Mouse (Mus musculus): ENCODE data around the gene Trim44. TPM values are rescaled to one million over a fixed set of nuclear protein-coding genes. Genes with fewer than 3 reads are reported as not detected.

Gene Trim44
- total RNA-seq, 2 experiments from 2014 or later, result 177 to 178 TPM

- intact Hi-C loops (cut with DNase I), result no loop called here
- DNase-seq (ENCODE audit: extremely low spot score in 1 of 2, low spot score in 2 of 2), result no peak
Measured at GRCm38 (mm10) chr2:102377370-102377769, 30.3 kb downstream of the Trim44 start.

- intact Hi-C loops (cut with DNase I), result no loop called here
- no peak for DNase-seq (ENCODE audit: extremely low spot score in 1 of 2, low spot score in 2 of 2)
Measured at GRCm38 (mm10) chr2:102373406-102374105, 34.1 kb downstream of the Trim44 start.

- intact Hi-C loops (cut with DNase I), result no loop called here
- no peak for DNase-seq (ENCODE audit: extremely low spot score in 1 of 2, low spot score in 2 of 2)
Measured at GRCm38 (mm10) chr2:102372690-102373089, 34.9 kb downstream of the Trim44 start.

GRCm38 (mm10) chr2:102371332-102371731, 36.3 kb downstream of the Trim44 start:
- no peak for DNase-seq (ENCODE audit: extremely low spot score in 1 of 2, low spot score in 2 of 2)
- intact Hi-C loops (cut with DNase I), result no loop called here

- intact Hi-C loops (cut with DNase I), result no loop called here
- DNase-seq (ENCODE audit: extremely low spot score in 1 of 2, low spot score in 2 of 2), result no peak
Measured at GRCm38 (mm10) chr2:102365983-102366545, 41.6 kb downstream of the Trim44 start.

- intact Hi-C loops (cut with DNase I), result no loop called here
- no peak for DNase-seq (ENCODE audit: extremely low spot score in 1 of 2, low spot score in 2 of 2)
Measured at GRCm38 (mm10) chr2:102364565-102365200, 42.9 kb downstream of the Trim44 start.

GRCm38 (mm10) chr2:102362896-102363530, 44.6 kb downstream of the Trim44 start:
- DNase-seq (ENCODE audit: extremely low spot score in 1 of 2, low spot score in 2 of 2), result no peak
- intact Hi-C loops (cut with DNase I), result no loop called here

- intact Hi-C loops (cut with DNase I), result no loop called here
- DNase-seq (ENCODE audit: extremely low spot score in 1 of 2, low spot score in 2 of 2), result no peak
Measured at GRCm38 (mm10) chr2:102362266-102362665, 45.4 kb downstream of the Trim44 start.

- no peak for DNase-seq (ENCODE audit: extremely low spot score in 1 of 2, low spot score in 2 of 2)
- intact Hi-C loops (cut with DNase I), result no loop called here
Measured at GRCm38 (mm10) chr2:102356879-102357695, 50.5 kb downstream of the Trim44 start.

GRCm38 (mm10) chr2:102354076-102354475, 53.6 kb downstream of the Trim44 start:
- DNase-seq (ENCODE audit: extremely low spot score in 1 of 2, low spot score in 2 of 2), result no peak
- intact Hi-C loops (cut with DNase I), result no loop called here

GRCm38 (mm10) chr2:102341429-102341828, 66.2 kb downstream of the Trim44 start:
- intact Hi-C loops (cut with DNase I), result no loop called here
- no peak for DNase-seq (ENCODE audit: extremely low spot score in 1 of 2, low spot score in 2 of 2)

- intact Hi-C loops (cut with DNase I), result no loop called here
- DNase-seq (ENCODE audit: extremely low spot score in 1 of 2, low spot score in 2 of 2), result peak in 1 of 2 experiments; percentile 18
Measured at GRCm38 (mm10) chr2:102336816-102337215, 70.8 kb downstream of the Trim44 start.

- DNase-seq (ENCODE audit: extremely low spot score in 1 of 2, low spot score in 2 of 2), result no peak
Measured at GRCm38 (mm10) chr2:102331932-102332331, 75.7 kb downstream of the Trim44 start.

GRCm38 (mm10) chr2:102331092-102331491, 76.5 kb downstream of the Trim44 start:
- intact Hi-C loops (cut with DNase I), result no loop called here
- no peak for DNase-seq (ENCODE audit: extremely low spot score in 1 of 2, low spot score in 2 of 2)

More at GRCm38 (mm10) chr2:102331932-102332331, 75.7 kb downstream of the Trim44 start:
- intact Hi-C loops (cut with DNase I), result no loop called here

GRCm38 (mm10) chr2:102325921-102326320, 81.7 kb downstream of the Trim44 start:
- no peak for DNase-seq (ENCODE audit: extremely low spot score in 1 of 2, low spot score in 2 of 2)
- intact Hi-C loops (cut with DNase I), result no loop called here

- intact Hi-C loops (cut with DNase I), result no loop called here
- DNase-seq (ENCODE audit: extremely low spot score in 1 of 2, low spot score in 2 of 2), result no peak
Measured at GRCm38 (mm10) chr2:102324336-102324735, 83.3 kb downstream of the Trim44 start.

GRCm38 (mm10) chr2:102316540-102316939, 91.1 kb downstream of the Trim44 start:
- intact Hi-C loops (cut with DNase I), result no loop called here
- peak; percentile 17 to 24 for DNase-seq (ENCODE audit: extremely low spot score in 1 of 2, low spot score in 2 of 2)

GRCm38 (mm10) chr2:102315153-102315552, 92.5 kb downstream of the Trim44 start:
- intact Hi-C loops (cut with DNase I), result no loop called here
- DNase-seq (ENCODE audit: extremely low spot score in 1 of 2, low spot score in 2 of 2), result no peak

- no peak for DNase-seq (ENCODE audit: extremely low spot score in 1 of 2, low spot score in 2 of 2)
- intact Hi-C loops (cut with DNase I), result no loop called here
Measured at GRCm38 (mm10) chr2:102314610-102315009, 93.0 kb downstream of the Trim44 start.

All from left cerebral cortex, postnatal 10 days (tissue).